Mouse (Mus musculus) macrophage (primary cell): ENCODE data around the gene Fah. TPM values are rescaled to one million over a fixed set of nuclear protein-coding genes. Genes with fewer than 3 reads are reported as not detected.

Experiments used
- H3K27ac ChIP-seq: fragments of 350-480 bp; formaldehyde crosslinking; 2 replicates; pipeline ENCODE4 v1.9.0; 2021
- H3K36me3 ChIP-seq: fragments of 350-480 bp; formaldehyde crosslinking; 2 replicates; pipeline ENCODE4 v1.9.0; 2021; ENCODE audit errors: inconsistent target
- H3K4me3 ChIP-seq: fragments of 350-480 bp; formaldehyde crosslinking; 2 replicates; pipeline ENCODE4 v1.9.0; 2021; ENCODE audit errors: inconsistent target
- H3K79me2 ChIP-seq: fragments of 350-480 bp; formaldehyde crosslinking; 2 replicates; pipeline ENCODE4 v1.9.0; 2021; ENCODE audit errors: inconsistent target
- WGBS: methylation state at CpG from one replicate; pipeline ENCODE4 v1.1.7; 2026; ENCODE audit warnings: inconsistent platforms; ENCODE audit not compliant: missing documents; 5-methylcytosine and 5-hydroxymethylcytosine counted together
- polyA plus RNA-seq: library from polyadenylated mRNA; stranded (reverse); fragments of 250-400 nt; gene quantifications from 3 replicates; pipeline ENCODE4 v1.2.4, GENCODE M21; 2018; ENCODE audit warnings: inconsistent platforms
- total RNA-seq, 78 experiments: library from RNA; depleted of rRNA; stranded (reverse); fragments of 250-400 nt; gene quantifications; 1 replicate in 9 of 78; 2 replicates in 24 of 78; 3 replicates in 43 of 78; 4 replicates in 2 of 78; pipeline ENCODE4 v1.2.4; 2018; ENCODE audit warnings: inconsistent platforms in 56 of 78

The Fah gene
- total RNA-seq (2018; cell fraction: chromatin; rRNA removed), result 1 to 10 TPM in 24 of 26 experiments, under 1 TPM in 2; 0.81 to 5.0 (median 2.3) TPM
- 1 to 10 TPM in 21 of 26 experiments, under 1 TPM in 5; 0.63 to 2.9 (median 1.6) TPM for total RNA-seq (2018; cell fraction: cytosol; rRNA removed)
- 1 to 10 TPM in 18 of 26 experiments, under 1 TPM in 6, not detected in 2; 0.42 to 5.4 (median 1.5) TPM for total RNA-seq (2018; cell fraction: nucleus; rRNA removed)
- 1.2 to 3.5 TPM (median 1.3 TPM) in 3 replicates for polyA plus RNA-seq

GRCm38 (mm10) chr7:84606293-84606749 lies at the start of gene Fah:
TSS of gene Fah (minus strand) at chr7:84606722.
- Histone ChIP-seq H3K79me2 (no peaks in the 10 kb centered on the region), H3K4me3 (peak within 1 kb of the TSS; percentile 48), H3K36me3 (no peaks in the 10 kb centered on the region), H3K27ac (no peak within 1 kb of the TSS)
- WGBS, result 34% methylated on average over 7 of the region's 10 CpGs

GRCm38 (mm10) chr7:84652740-84653139 lies 46.2 kb upstream of the Fah start:
- Histone ChIP-seq H3K4me3 (no peak overlapping the region), H3K27ac (no peak overlapping the region), H3K36me3 (no peaks in the 10 kb centered on the region), H3K79me2 (peaks cover 100% of the 10 kb centered on the region)
- WGBS, result 83% methylated on average over 2 of the region's 2 CpGs

- H3K36me3 ChIP-seq, result no peaks in the 10 kb centered on the region
- WGBS, result 71% methylated on average over 1 of the region's 2 CpGs
- no peak overlapping the region for H3K27ac ChIP-seq
- H3K4me3 ChIP-seq, result no peak overlapping the region
- peaks cover 100% of the 10 kb centered on the region for H3K79me2 ChIP-seq
These were observed 45.4 kb upstream of the Fah start for GRCm38 (mm10) chr7:84651987-84652321.

GRCm38 (mm10) chr7:84651303-84651986 lies 44.9 kb upstream of the Fah start:
- no peak overlapping the region for H3K27ac ChIP-seq
- H3K36me3 ChIP-seq, result no peaks in the 10 kb centered on the region
- no peak overlapping the region for H3K4me3 ChIP-seq

GRCm38 (mm10) chr7:84649016-84649415 lies 42.5 kb upstream of the Fah start:
- Histone ChIP-seq H3K79me2 (peaks cover 100% of the 10 kb centered on the region), H3K36me3 (no peaks in the 10 kb centered on the region), H3K4me3 (no peak overlapping the region), H3K27ac (no peak overlapping the region)
- WGBS, result 100% methylated on average over 2 of the region's 2 CpGs

More at GRCm38 (mm10) chr7:84651303-84651986, 44.9 kb upstream of the Fah start:
- H3K79me2 ChIP-seq, result peaks cover 100% of the 10 kb centered on the region
- 94% methylated on average over 4 of the region's 4 CpGs for WGBS

- H3K79me2 ChIP-seq, result peaks cover 99% of the 10 kb centered on the region
- H3K4me3 ChIP-seq, result no peak overlapping the region
- no peaks in the 10 kb centered on the region for H3K36me3 ChIP-seq
- no peak overlapping the region for H3K27ac ChIP-seq
- WGBS, result 100% methylated on average over 1 of the region's 1 CpGs
These were observed 39.7 kb upstream of the Fah start for GRCm38 (mm10) chr7:84646256-84646655.

- no peak overlapping the region for H3K27ac ChIP-seq
These were observed 36.9 kb upstream of the Fah start for GRCm38 (mm10) chr7:84643270-84643998.

GRCm38 (mm10) chr7:84642159-84642928 lies 35.8 kb upstream of the Fah start:
- no peak overlapping the region for H3K4me3 ChIP-seq
- H3K79me2 ChIP-seq, result peaks cover 99% of the 10 kb centered on the region
- WGBS, result 93% methylated on average over 6 of the region's 6 CpGs
- H3K36me3 ChIP-seq, result no peaks in the 10 kb centered on the region
- no peak overlapping the region for H3K27ac ChIP-seq

More at GRCm38 (mm10) chr7:84643270-84643998, 36.9 kb upstream of the Fah start:
- Histone ChIP-seq H3K36me3 (no peaks in the 10 kb centered on the region), H3K4me3 (no peak overlapping the region), H3K79me2 (peaks cover 99% of the 10 kb centered on the region)
- WGBS, result 89% methylated on average over 5 of the region's 6 CpGs

GRCm38 (mm10) chr7:84636939-84637338 lies 30.4 kb upstream of the Fah start:
- H3K27ac ChIP-seq, result no peak overlapping the region
- peaks cover 79% of the 10 kb centered on the region for H3K79me2 ChIP-seq
- H3K4me3 ChIP-seq, result no peak overlapping the region
- peaks cover 25% of the 10 kb centered on the region for H3K36me3 ChIP-seq

GRCm38 (mm10) chr7:84631878-84632277 lies 25.4 kb upstream of the Fah start:
- H3K36me3 ChIP-seq, result peaks cover 38% of the 10 kb centered on the region
- H3K79me2 ChIP-seq, result peaks cover 29% of the 10 kb centered on the region
- no peak overlapping the region for H3K27ac ChIP-seq
- H3K4me3 ChIP-seq, result no peak overlapping the region
- WGBS, result 97% methylated on average over 3 of the region's 3 CpGs

GRCm38 (mm10) chr7:84623718-84624117 lies 17.2 kb upstream of the Fah start:
- no peak overlapping the region for H3K4me3 ChIP-seq
- peaks cover 4% of the 10 kb centered on the region; the same call in 1 of the 2 replicates for H3K36me3 ChIP-seq
- H3K79me2 ChIP-seq, result no peaks in the 10 kb centered on the region
- 91% methylated on average over 4 of the region's 4 CpGs for WGBS
- H3K27ac ChIP-seq, result no peak overlapping the region

- H3K36me3 ChIP-seq, result peaks cover 4% of the 10 kb centered on the region; the same call in 1 of the 2 replicates
- H3K4me3 ChIP-seq, result no peak overlapping the region
- WGBS, result 93% methylated on average over 3 of the region's 3 CpGs
- H3K79me2 ChIP-seq, result no peaks in the 10 kb centered on the region
- H3K27ac ChIP-seq, result no peak overlapping the region
These were observed 14.4 kb upstream of the Fah start for GRCm38 (mm10) chr7:84620956-84621355.

- WGBS, result 90% methylated on average over 2 of the region's 2 CpGs
These were observed 12.4 kb upstream of the Fah start for GRCm38 (mm10) chr7:84618951-84619350.

GRCm38 (mm10) chr7:84612445-84612844 lies 5.9 kb upstream of the Fah start:
- Histone ChIP-seq H3K79me2 (no peaks in the 10 kb centered on the region), H3K27ac (peak overlapping the region; percentile 49), H3K36me3 (no peaks in the 10 kb centered on the region), H3K4me3 (no peak overlapping the region)
- WGBS, result 19% methylated on average over 4 of the region's 4 CpGs

More at GRCm38 (mm10) chr7:84618951-84619350, 12.4 kb upstream of the Fah start:
- H3K27ac ChIP-seq, result no peak overlapping the region
- H3K79me2 ChIP-seq, result no peaks in the 10 kb centered on the region
- no peak overlapping the region for H3K4me3 ChIP-seq
- H3K36me3 ChIP-seq, result no peaks in the 10 kb centered on the region; the same call in 1 of the 2 replicates
